Mouse (Mus musculus): ENCODE measurements around the gene Fam122c. TPM values are rescaled to one million over a fixed set of nuclear protein-coding genes. Genes with fewer than 3 reads are reported as not detected.

Fam122c gene
- polyA plus RNA-seq (2012): not detected in 2 replicates

GRCm38 (mm10) chrX:53273124-53273523, at the start of gene Fam122c:
Gene Fam122c, plus strand, starts transcription at chrX:53273424.

GRCm38 (mm10) chrX:53240011-53240410, 33.2 kb upstream of the Fam122c start, which contains the start of gene Plac1:
Gene Plac1, minus strand, starts transcription at chrX:53240111.

GRCm38 (mm10) chrX:53269289-53270062, 3.7 kb upstream of the Fam122c start, which contains the start of gene Fam122b:
Gene Fam122b, minus strand, starts transcription at chrX:53269805.

GRCm38 (mm10) chrX:53370366-53370740, 97.1 kb downstream of the Fam122c start, which contains the start of gene Mospd1:
Gene Mospd1, minus strand, starts transcription at chrX:53370502.

Other genes with a start within 250 kb of the Fam122c start
- gene Plac1, start 33.3 kb upstream of the Fam122c start, polyA plus RNA-seq (2012): not detected in 2 replicates
- gene Fam122b, start 3.6 kb upstream of the Fam122c start, polyA plus RNA-seq (2012): 4.8 and 5.2 TPM in 2 replicates
- gene Mospd1, start 97.1 kb downstream of the Fam122c start, polyA plus RNA-seq (2012): 0.35 and 0.56 TPM in 2 replicates
- gene Etd, start 161.5 kb downstream of the Fam122c start, polyA plus RNA-seq (2012): not detected in 2 replicates